Mouse (Mus musculus) induced T-regulatory cell, adult 2 months (primary cell): ENCODE measurements around the gene Ptcra.
"Not testable (repeated sequence)": the region's sequence is repeated elsewhere in the genome, so short reads cannot be mapped to it uniquely, and the experiment has no call there.

Experiments
- DNase-seq: peaks from one replicate; pipeline ENCODE4 v3.0.0-alpha.2; 2012; ENCODE audit warnings: low read depth

The Ptcra gene

GRCm38 (mm10) chr17:46771616-46772015, 8.1 kb upstream of the Ptcra start:
- no peak for DNase-seq

GRCm38 (mm10) chr17:46771025-46771424, 7.5 kb upstream of the Ptcra start:
- no peak for DNase-seq

GRCm38 (mm10) chr17:46770546-46770945, 7.0 kb upstream of the Ptcra start:
- no peak for DNase-seq

- DNase-seq: no peak
These were observed 4.4 kb upstream of the Ptcra start for GRCm38 (mm10) chr17:46767868-46768267.

GRCm38 (mm10) chr17:46764916-46765315, 1.4 kb upstream of the Ptcra start:
- not testable (repeated sequence) for DNase-seq

- DNase-seq: no peak
These were observed 4.8 kb downstream of the Ptcra start for GRCm38 (mm10) chr17:46758753-46759152.

GRCm38 (mm10) chr17:46751794-46752556, 11.5 kb downstream of the Ptcra start, which contains the start of gene Cnpy3:
Gene Cnpy3, minus strand, starts transcription at chr17:46752214.
- DNase-seq: peak; percentile 98

GRCm38 (mm10) chr17:46751056-46751793, 12.3 kb downstream of the Ptcra start:
- DNase-seq: no peak

GRCm38 (mm10) chr17:46750580-46750979, 12.9 kb downstream of the Ptcra start:
- DNase-seq: no peak

GRCm38 (mm10) chr17:46749282-46749681, 14.2 kb downstream of the Ptcra start:
- no peak for DNase-seq

GRCm38 (mm10) chr17:46747806-46748205, 15.7 kb downstream of the Ptcra start:
- DNase-seq: no peak

- no peak for DNase-seq
These were observed 16.3 kb downstream of the Ptcra start for GRCm38 (mm10) chr17:46747234-46747633.

GRCm38 (mm10) chr17:46745506-46745905, 18.0 kb downstream of the Ptcra start:
- DNase-seq: no peak

GRCm38 (mm10) chr17:46742986-46743385, 20.5 kb downstream of the Ptcra start:
- DNase-seq: no peak

- no peak for DNase-seq
These were observed 22.2 kb downstream of the Ptcra start for GRCm38 (mm10) chr17:46741305-46741704.

GRCm38 (mm10) chr17:46736160-46736559, 27.4 kb downstream of the Ptcra start:
- DNase-seq: peak; percentile 58

GRCm38 (mm10) chr17:46735287-46735686, 28.2 kb downstream of the Ptcra start:
- DNase-seq: no peak

- DNase-seq: no peak
These were observed 29.5 kb downstream of the Ptcra start for GRCm38 (mm10) chr17:46734055-46734454.

GRCm38 (mm10) chr17:46728904-46729318, 34.6 kb downstream of the Ptcra start, which contains the start of gene Gnmt:
Gene Gnmt, minus strand, starts transcription at chr17:46729168.
- DNase-seq: no peak

GRCm38 (mm10) chr17:46728496-46728895, 35.0 kb downstream of the Ptcra start:
- no peak for DNase-seq

GRCm38 (mm10) chr17:46728021-46728420, 35.5 kb downstream of the Ptcra start:
- no peak for DNase-seq

- DNase-seq: no peak
These were observed 36.2 kb downstream of the Ptcra start for GRCm38 (mm10) chr17:46727271-46727670.
